Mouse (Mus musculus) kidney, postnatal 36 days (tissue): ENCODE measurements around the gene Mall.

Experiments
- DNase-seq, 2 experiments: peaks; one replicate each; pipeline ENCODE4 v3.0.0; 2021 to 2022; ENCODE audit warnings: mixed read lengths in 2 of 2

The Mall gene

GRCm38 (mm10) chr2:127728661-127729450 is 876 bp downstream of the Mall start:
- no peak for DNase-seq

- no peak for DNase-seq
Observed at GRCm38 (mm10) chr2:127728146-127728545, 1.6 kb downstream of the Mall start.

DNA sequence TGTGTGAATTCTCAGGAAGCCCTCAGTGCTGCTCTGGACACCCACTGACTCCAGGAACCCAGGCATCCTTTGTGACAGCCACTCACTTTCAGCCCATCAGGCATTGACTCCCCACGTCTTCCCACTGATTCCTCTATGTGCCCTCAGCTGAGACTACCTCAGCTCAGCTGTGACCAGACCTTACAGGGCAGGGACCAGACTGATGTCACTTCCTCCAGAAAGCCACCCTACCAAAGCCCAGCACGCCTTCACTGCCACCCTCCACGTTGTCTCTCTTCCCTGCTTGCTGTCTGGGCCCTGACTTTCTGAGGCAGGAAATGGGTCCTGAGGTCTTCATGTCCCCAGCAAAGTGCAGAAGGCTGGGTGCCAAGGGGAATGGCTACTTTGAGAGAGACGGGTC is 6.5 kb downstream of the Mall start:
- DNase-seq, result no peak

DNA sequence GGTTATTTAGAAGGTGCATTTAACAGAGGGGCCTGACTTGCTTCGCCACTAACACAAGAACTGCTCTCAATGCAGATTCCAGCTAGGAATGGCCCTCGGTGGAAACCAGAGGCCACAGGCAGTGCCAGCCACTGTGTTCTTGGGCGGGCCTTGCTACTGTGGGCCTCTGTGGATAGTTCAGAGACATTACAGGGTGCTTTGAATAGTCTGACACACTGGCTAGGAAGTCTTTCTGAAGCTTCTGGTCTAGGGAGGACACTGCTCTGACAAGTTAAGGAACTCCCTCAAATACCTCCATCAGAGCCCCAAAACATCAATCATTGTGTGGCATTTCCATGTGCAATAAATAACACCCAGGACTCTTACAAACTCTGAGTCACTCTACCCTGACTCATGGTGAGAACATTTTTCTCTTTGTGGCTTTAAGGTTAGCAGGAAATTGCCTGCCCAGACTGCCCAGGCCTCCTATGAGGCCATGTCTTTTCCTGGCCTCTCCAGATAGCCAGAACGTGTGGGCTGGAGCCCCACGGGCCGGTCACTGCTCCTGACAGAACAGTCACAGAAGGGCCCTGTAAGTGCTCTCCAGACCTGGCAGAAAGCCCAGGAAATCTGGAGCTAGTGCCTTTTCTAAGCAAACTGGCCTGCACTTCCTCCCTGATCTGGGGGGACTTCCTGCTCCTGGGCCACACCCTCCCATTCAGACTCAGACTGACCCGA is 7.4 kb downstream of the Mall start:
- DNase-seq, result peak; percentile 86 to 88

GRCm38 (mm10) chr2:127718839-127719468 is 10.8 kb downstream of the Mall start:
- DNase-seq, result no peak

GRCm38 (mm10) chr2:127714726-127715125 is 15.0 kb downstream of the Mall start:
- no peak for DNase-seq

DNA sequence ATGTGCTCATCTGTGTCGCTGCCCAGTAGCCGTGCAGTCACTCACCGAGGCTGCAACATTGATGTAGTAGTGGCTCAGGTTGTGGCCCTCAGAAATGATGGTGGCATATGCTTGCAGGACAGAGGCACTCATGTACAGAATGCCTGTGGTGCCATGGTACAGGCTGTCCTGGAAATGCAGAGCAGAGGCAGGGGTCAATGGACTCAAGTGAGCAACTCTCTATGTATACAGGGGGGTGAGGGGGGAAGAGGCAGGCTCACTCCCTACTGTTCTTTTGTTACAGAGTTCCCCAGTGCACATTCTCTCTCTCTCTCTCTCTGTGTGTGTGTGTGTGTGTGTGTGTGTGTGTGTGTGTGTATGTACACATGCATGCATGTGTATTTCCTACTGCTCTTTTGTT is 20.9 kb downstream of the Mall start:
- DNase-seq, result no peak

GRCm38 (mm10) chr2:127708060-127708459 is 21.7 kb downstream of the Mall start:
- no peak for DNase-seq

DNA sequence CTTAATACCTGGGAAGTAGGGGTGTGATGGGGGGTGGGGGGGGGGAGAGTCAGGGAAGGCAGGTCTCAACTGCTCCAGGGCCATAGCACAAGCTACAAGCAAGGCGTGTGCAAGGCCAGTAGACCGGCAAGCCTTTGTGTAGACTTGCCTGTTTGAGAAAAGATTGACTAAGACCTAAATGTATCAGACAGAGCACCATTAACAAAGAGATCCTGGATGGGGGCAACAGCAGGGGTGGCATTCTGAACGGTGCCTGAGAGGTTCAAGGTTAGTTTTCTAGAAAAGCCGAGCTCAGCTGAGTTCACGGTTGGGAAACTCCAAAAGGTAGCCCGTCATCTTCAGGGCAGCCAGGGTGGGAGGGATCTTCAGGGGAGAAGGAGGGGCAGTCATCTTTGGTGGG is 24.5 kb downstream of the Mall start:
- no peak for DNase-seq

- no peak for DNase-seq
Observed at GRCm38 (mm10) chr2:127689239-127689638, 40.5 kb downstream of the Mall start.

DNA sequence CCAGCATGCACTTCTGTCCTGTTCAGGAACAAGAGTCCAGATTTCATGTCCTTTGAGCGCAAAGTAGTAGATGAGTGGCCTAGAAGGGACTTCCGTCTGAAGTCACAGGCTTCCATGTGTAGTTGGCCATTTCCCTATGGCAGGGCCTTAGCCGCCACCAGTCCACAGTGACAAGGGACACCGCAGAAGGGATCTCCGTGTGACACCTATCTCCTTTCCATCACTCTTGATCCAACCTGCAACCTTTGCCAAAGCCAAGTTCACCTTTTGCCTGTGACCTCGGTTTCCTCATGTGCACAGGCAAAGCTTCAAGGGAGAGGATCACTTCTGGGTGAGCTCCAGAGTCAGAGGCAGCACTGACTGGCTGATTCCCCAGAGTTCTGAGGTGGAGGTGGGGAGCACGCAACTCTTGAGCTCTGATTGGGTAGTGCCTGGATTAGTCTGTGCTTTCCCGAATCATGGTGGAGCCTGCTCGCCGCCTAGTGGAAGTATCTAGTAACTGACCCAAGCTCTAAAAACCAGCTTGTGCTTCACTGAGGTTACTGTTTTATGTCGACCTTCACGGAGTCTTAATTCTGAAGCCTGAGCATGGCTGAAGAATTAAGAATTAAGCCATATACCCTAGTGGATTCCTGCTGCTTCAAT is 45.9 kb downstream of the Mall start:
- peak; percentile 81 to 82 for DNase-seq

DNA sequence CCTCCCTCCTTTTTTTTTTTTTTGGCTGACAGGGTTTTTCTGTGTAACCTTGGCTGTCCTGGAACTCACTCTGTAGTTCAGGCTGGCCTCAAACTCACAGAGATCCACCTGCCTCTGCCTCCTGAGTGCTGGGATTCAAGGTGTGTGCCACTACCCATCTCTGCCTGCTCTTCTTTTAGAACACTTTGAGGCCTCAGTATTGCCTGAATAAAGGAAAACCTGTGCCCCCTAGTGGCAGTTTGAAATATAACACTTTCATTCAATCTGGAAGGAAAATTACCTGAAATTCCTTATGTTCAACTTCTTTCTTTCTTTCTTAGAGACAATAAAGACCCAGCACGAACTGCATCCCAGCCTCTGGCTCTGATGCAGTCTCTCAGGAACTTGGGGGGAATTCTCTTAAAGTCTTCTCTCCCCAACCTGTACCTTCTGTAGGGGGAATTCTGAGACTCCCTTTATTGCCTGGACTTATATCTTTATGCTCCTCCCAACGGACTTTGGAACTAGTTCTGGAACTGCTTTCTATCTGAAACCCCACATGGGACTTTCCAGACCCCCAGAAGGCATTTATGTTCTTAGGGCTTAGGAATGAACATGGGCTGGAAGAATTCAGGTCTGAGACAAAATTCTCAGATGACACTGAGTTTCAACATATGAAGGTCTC is 61.8 kb downstream of the Mall start:
- peak; percentile 38 to 42 for DNase-seq

DNA sequence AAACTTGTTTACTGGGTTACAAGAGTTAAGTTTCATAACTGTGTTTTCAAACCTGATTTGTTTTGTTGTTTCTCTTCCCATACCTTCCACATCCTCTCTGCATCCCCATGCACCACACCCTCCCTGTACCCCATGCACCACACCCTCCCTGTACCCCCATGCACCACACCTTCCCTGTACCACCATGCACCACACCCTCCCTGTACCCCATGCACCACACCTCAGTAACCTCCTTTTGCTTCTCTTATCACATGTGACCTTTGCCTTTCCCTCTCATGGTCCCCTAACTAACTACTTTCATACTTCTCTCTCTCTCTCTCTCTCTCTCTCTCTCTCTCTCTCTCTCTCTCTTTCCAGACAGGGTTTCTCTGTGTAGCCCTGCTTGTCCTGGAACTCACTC is 62.7 kb downstream of the Mall start:
- DNase-seq, result no peak

GRCm38 (mm10) chr2:127662708-127663107 is 67.0 kb downstream of the Mall start:
- DNase-seq, result no peak

GRCm38 (mm10) chr2:127656086-127656720 is 73.5 kb downstream of the Mall start, which contains the start of gene Mal:
TSS of gene Mal (minus strand) at chr2:127656695.
- DNase-seq, result peak; percentile 87 to 89

DNA sequence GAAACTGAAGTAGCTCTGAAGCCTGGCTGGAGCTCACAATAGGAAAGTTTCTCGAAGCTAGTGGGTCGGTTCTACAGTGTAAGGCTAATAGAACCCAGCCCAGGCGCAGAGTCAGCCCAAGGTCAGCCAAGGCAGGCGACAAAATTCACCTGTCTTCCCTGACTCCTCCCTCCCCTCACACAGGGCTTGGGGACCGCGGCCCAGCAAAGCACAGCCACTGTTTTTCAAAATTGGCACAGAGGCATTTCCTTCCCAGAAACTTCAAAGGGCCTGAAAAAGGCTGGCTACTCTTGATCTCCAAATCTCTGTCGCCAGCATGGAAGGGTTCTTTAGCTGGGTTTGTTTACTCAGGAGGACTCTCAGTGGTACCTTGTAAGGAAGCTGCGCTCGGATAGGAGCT is 74.3 kb downstream of the Mall start:
- peak; percentile 36 to 50 for DNase-seq

- peak in 1 of 2 experiments; percentile 51 for DNase-seq
Observed at GRCm38 (mm10) chr2:127654786-127655185, 74.9 kb downstream of the Mall start.
